Mouse (Mus musculus): ENCODE measurements around the gene Sh3bp1.

The Sh3bp1 gene

DNA sequence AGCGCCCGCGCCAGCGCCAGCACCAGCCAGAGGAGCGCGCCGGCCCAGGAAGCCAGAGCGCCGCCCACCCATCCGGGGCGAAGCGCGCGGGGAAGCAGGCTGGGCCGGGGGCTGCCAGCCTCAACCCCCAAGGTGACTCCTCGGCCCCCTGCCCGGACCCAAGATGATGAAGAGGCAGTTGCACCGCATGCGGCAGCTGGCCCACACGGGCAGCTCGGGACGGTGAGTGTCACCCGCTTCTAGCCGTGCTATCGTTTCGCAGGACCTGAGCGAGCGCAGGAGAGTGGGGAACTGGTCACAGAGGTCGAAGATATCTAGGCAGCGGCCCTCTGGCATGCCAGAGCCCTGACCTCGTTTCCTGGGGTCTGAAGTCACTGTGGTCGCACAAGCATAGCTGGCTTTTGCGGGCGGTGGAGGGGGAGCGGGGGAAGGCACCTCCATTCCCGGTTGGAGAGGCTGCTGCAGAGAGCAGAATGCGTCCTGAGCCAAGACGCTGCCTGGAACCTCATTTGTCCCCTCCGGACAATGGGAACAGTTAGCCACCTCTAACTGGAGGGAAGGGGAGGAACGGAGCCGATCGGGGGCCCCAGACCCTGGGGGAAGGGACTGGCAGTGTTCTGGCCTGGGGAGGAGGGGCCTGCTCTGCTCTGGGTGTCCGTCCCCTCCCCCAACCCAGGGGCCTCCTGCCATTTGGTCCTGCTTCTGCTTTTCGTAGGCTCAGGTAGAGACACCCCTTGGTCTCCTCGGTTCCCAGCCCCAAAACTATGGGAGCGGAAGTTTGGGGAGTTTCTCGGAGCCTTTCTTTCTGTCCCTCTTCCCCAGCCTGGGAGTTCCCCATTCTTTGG is at the start of gene Sh3bp1:
Gene Sh3bp1 (plus strand): TSS at position 29 of the 845 bp plus-strand sequence.
- no peak for DNase-seq (ENCODE audit: low spot score)

DNA sequence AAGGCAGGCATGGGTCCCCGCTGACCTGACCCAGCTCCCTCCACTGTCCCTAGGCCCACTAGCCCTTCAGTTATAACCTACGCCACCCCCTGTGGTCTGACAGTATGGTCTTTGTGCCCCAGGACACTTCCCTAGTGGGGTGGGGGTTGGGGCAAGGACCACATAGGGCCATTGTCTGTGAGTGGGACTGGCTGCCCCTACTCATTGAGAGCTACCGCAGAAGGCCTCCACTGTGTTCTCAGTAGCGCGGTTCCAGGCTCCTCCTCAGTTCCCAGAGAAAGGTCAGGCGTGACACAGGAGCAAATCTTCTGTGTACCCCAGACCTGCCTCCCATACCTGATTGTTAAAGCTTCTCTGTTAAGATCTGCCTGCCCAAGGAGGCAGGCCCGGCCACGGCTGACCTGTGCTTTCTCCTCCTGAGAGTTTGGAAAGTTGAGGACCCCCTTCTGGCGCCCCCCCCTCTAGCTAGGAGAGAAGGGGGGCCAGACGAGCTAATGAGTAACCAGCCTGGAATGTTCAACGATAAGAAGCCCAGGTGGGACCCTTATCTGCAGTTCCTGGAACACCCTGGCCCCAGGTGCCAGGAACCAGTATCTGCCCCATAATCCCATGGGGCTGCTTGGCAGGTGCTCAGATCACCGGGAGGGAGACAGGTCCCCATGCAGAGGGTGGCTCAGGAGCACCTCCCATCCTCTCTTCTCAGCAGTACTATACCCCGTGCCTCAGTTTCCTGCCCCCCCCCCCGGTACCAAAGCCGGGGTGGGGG is 49.3 kb upstream of the Sh3bp1 start:
- DNase-seq (ENCODE audit: low spot score): peak; percentile 85

- DNase-seq (ENCODE audit: low spot score): peak; percentile 72
Measured at GRCm38 (mm10) chr15:78850944-78851343, 48.6 kb upstream of the Sh3bp1 start.

DNA sequence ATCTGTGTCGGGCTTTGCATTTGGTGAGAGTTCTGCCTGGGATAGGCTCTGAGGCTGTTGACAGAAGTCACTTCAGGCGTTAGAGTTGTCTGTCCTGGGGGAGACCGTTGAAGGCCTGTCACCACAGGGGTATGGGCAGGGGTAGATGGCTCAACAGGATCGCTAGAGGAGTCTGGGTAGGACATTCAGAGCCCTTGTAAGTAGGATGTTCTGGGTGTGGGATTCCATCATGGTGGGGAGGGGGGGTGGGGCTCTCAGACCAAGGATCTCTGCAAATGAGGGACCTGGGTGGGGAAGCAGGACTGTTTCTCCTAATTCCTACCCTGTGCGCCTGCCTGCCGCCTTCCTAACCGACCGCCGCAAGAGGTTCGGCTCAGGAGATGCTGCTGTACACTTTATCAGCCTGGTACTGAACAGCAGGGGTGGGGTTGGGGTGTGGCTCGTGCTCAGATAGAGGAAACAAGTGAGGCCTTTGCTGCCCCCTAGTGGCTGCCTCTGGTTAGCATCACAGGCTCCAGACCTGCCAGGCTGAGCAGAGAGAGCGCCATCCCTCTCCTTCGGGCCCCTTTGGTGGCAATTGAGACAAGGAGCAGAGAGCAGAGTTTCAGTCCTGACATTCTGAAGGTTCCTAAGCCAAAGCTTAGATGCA is 47.9 kb upstream of the Sh3bp1 start:
- peak; percentile 89 for DNase-seq (ENCODE audit: low spot score)

DNA sequence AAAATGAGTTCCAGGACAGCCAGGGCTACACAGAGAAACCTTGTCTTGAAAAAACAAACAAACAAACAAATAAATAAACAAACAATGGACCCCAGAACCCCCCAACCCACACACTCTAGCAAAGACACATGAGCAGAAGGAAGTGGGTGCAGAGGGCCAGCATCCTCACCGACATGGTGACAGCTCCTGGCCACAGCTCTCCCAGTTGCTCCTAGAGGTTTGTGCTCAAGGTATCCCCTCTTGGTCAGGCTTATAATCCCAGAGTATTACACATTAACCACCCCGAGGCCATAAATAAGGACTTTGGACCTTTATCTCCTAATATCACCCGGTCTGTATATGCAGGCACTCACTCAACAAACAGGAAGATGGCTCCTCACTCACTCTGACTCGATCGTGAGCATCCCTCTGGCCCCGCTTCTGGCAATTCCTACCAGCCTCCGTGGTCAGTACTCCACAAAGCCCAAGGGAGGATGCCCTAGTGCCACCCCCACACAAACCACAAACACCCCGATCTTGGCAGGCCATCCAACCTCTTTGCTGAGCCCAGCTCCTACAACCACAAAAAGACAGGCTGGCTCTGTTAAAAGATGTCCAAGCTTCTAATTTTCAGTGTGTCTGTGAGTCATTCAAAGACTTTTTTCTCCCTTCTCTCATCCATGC is 44.1 kb upstream of the Sh3bp1 start, which contains the start of gene Lgals2:
Gene Lgals2 (minus strand): TSS at position 227 of the 663 bp plus-strand sequence.
- peak; percentile 71 for DNase-seq (ENCODE audit: low spot score)

- DNase-seq (ENCODE audit: low spot score): no peak
Measured at GRCm38 (mm10) chr15:78857009-78857408, 42.6 kb upstream of the Sh3bp1 start.

DNA sequence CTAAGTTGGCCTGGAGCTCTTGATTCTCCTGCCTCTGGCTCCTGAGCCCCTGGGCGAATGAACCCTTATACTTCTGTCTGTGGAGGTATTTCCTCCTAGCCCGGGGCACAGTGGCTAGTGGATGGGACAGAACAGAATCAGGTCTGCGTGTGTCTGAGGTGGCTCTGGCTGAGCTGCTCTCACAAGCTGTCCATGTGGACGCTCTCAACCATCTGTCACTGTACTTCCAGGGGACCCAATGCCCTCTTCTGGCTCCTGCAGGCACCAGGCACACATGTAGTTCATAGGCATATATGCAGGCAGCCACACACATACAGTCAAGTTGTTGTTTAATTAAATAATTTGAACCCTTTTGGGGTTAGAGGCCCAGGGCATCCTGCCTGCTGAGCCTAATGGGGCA is 40.3 kb upstream of the Sh3bp1 start:
- DNase-seq (ENCODE audit: low spot score): no peak

- peak; percentile 79 for DNase-seq (ENCODE audit: low spot score)
Measured at GRCm38 (mm10) chr15:78859714-78860113, 39.9 kb upstream of the Sh3bp1 start.

DNA sequence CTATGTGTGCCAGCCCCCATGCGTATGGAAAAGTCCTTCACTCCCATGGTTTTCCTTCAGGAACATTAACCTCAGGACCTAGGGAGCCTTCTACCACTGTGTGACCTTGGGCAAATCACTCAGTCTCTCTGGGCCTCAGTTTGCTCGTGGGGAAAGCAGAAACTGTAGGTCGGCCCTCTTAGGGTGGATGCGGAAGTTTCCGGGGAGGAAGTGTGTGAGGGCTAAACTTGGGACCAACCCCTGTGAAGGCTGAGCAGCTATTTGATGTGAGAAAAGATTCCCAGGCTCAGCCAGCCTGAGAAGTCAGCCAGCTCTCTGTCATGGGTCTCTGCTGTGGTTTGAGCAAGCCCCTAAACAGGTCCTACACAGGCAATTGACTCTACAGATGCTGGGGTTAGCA is 37.3 kb upstream of the Sh3bp1 start:
- DNase-seq (ENCODE audit: low spot score): no peak

GRCm38 (mm10) chr15:78863154-78863553 is 36.4 kb upstream of the Sh3bp1 start:
- no peak for DNase-seq (ENCODE audit: low spot score)

DNA sequence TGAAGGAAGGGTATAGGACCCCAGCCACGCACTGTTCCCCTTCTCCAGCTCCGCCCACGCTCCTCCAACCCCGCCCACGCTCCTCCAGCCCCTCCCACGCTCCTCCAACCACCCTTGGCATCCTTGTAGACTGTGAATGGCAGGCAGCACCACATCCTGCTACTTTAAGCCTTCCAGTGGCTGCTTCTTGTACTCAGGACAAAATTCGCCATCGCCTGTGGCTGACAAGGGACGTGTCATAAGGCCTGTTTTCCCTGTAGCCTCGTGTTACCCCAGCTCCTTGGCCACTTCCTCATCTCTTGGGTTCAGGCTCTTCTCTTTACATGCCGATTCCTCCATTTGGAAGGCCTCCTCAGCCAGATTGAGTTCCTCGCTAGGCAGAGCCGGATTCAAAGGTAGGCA is 35.7 kb upstream of the Sh3bp1 start:
- DNase-seq (ENCODE audit: low spot score): no peak

- DNase-seq (ENCODE audit: low spot score): peak; percentile 81
Measured at GRCm38 (mm10) chr15:78868398-78868797, 31.2 kb upstream of the Sh3bp1 start.

- no peak for DNase-seq (ENCODE audit: low spot score)
Measured at GRCm38 (mm10) chr15:78868826-78869233, 30.7 kb upstream of the Sh3bp1 start.

- DNase-seq (ENCODE audit: low spot score): peak; percentile 58
Measured at GRCm38 (mm10) chr15:78869775-78870174, 29.8 kb upstream of the Sh3bp1 start.

- no peak for DNase-seq (ENCODE audit: low spot score)
Measured at GRCm38 (mm10) chr15:78872021-78872608, 27.5 kb upstream of the Sh3bp1 start.

DNA sequence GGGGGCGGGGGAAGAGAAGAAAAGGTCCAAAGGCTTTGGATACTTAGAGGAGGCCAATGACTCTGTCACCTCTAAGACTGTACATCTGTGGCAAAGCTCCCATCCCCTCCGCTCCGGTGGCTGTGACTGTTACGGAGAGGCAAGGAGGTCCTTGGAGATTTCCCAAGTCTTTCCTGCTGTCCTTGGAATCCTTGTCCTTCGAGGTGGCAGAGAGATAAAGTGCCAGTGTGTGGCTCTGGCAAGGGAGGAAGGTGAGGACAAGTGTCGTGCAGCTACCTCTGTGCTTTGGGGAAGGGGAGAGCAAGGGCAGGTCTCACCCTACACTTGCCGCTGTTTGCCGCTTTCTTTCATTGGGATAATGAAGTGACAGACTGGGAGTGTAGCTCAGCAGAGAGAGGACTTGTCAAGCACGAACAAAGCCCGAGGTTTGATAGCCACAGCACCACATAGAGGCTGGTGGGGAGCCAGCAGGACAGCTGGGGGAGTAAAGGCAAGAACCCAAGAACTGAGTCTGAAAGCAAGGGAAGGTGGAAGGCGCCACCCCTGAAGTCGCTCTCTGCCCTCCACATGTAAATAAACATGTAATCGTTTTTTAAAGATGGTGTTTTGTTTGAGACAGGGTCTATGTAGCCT is 25.6 kb upstream of the Sh3bp1 start:
- DNase-seq (ENCODE audit: low spot score): no peak

GRCm38 (mm10) chr15:78874989-78875388 is 24.6 kb upstream of the Sh3bp1 start:
- DNase-seq (ENCODE audit: low spot score): no peak

- DNase-seq (ENCODE audit: low spot score): no peak
Measured at GRCm38 (mm10) chr15:78875537-78875936, 24.0 kb upstream of the Sh3bp1 start.

- peak; percentile 77 for DNase-seq (ENCODE audit: low spot score)
Measured at GRCm38 (mm10) chr15:78876258-78876696, 23.3 kb upstream of the Sh3bp1 start.

DNA sequence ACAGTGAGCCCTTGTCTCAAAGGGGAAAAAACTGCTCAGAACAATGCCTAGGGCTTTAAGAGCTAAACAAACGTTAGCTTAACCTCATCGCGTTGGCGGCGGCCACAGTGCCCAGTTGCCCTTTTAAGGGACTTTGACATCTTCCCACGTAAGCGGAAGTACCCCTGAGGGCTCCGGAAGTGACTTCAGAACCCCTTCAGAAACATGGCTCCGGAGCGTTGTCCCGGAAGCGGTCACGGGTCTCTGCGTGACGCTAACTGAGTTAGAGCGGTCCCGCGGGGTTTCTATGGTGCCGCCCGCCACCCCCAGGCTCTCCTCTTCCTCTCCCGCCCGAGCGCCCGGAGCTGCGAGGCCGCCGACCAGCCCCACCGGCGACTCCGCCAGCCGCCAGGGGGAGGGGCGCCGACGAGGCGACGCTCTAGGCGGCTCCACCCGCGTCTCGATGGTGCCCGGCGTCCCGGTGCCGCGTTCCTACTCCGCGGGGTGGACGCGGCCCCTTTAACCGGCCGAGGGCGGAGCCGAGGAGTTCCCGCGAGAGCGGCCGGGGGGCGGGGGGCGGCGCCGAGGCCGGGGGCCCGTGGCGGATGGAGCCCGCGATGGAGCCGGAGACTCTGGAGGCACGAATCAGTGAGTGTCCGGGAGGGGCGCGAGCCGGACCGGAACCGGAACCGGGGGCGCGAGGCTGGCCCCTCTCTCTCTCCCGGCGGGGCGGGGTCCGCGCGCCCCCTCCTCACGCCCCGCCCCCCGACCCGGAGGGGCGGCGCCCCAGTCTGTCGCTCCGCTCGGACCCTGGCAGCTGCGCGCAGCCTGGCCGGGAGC is 22.4 kb upstream of the Sh3bp1 start, which contains the start of gene Gga1:
Gene Gga1 (plus strand): TSS at position 200 of the 819 bp plus-strand sequence.
- peak; percentile 94 for DNase-seq (ENCODE audit: low spot score)

Measured in yolk sac, embryonic 10.5 days (tissue).